Mouse (Mus musculus): ENCODE data around the gene Aldh1l1. TPM values are rescaled to one million over a fixed set of nuclear protein-coding genes. Genes with fewer than 3 reads are reported as not detected.
A peak's percentile ranks its signal among the peaks of the same experiment; 100 is the strongest.

Aldh1l1 gene
- polyA plus RNA-seq, 1 experiment from 2014 or later = 6.5 TPM

GRCm38 (mm10) chr6:90557829-90558693 is 71.8 kb downstream of the Aldh1l1 start:
- H3K4me1 ChIP-seq (ENCODE audit: control insufficient read depth, insufficient read depth, low read length) = peaks cover 3% of the 10 kb centered on the region; the same call in 1 of the 2 replicates
- no peaks in the 10 kb centered on the region for H3K9me3 ChIP-seq (replicated peaks; ENCODE audit: control insufficient read depth, low read length)
- no peak overlapping the region for H3K4me2 ChIP-seq (ENCODE audit: low read depth, low read length)
- H3K9ac ChIP-seq (ENCODE audit: low read length) = no peak overlapping the region
- no peak overlapping the region for H3K4me3 ChIP-seq (ENCODE audit: low read length)
- H3K36me3 ChIP-seq (ENCODE audit: control insufficient read depth, insufficient read depth) = no peaks in the 10 kb centered on the region
- H3K27ac ChIP-seq (ENCODE audit: low read length) = no peak overlapping the region
- 82% methylated on average over 6 of the region's 6 CpGs for WGBS
- H3K27me3 ChIP-seq (ENCODE audit: control insufficient read depth, insufficient read depth, low read length) = no peaks in the 10 kb centered on the region
- no peak for ATAC-seq (replicated peaks; ENCODE audit: extremely low read depth, insufficient read depth, low FRiP score)

DNA sequence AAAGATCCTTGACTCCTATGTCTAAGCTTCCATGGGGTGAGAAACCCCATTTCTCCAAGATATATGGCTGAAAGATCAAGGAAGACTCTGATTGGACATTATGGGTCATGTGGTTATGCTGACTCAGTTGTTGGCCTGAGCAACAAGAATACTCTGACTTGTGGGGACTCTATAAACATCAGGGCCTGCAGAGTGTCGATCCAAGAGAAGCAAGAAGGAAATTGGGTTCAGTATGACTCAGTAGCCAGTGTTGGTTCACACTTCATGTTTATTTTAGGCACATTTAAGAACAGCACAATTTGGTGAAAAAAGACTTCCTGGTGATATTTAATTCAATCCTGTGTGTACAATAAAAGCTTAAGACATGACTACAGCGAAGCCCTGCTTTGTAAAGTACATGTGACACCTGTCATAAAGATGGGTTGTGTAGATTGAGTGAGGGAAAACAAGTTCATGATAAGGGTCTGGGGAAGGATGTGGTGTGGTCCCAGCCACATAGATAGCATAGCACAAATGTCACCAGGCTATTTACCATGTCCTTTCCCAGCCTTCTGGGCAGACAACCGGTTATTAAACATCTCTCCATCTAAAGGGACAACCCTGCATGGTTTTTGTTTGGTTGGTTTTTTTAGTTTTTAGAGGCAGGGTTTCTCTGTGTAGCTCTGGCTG is 74.3 kb downstream of the Aldh1l1 start:
- Histone ChIP-seq H3K27me3 (ENCODE audit: control insufficient read depth, insufficient read depth, low read length) (no peaks in the 10 kb centered on the region), H3K4me2 (ENCODE audit: low read depth, low read length) (no peak overlapping the region), H3K9me3 (replicated peaks; ENCODE audit: control insufficient read depth, low read length) (no peaks in the 10 kb centered on the region), H3K4me1 (ENCODE audit: control insufficient read depth, insufficient read depth, low read length) (peaks cover 18% of the 10 kb centered on the region), H3K9ac (ENCODE audit: low read length) (no peak overlapping the region), H3K36me3 (ENCODE audit: control insufficient read depth, insufficient read depth) (no peaks in the 10 kb centered on the region), H3K27ac (ENCODE audit: low read length) (no peak overlapping the region), H3K4me3 (ENCODE audit: low read length) (no peak overlapping the region)
- WGBS = 62% methylated on average over 3 of the region's 3 CpGs
- no peak for ATAC-seq (replicated peaks; ENCODE audit: extremely low read depth, insufficient read depth, low FRiP score)

GRCm38 (mm10) chr6:90561234-90561781 is 75.1 kb downstream of the Aldh1l1 start:
- H3K9ac ChIP-seq (ENCODE audit: low read length) = no peak overlapping the region
- H3K27me3 ChIP-seq (ENCODE audit: control insufficient read depth, insufficient read depth, low read length) = no peaks in the 10 kb centered on the region
- H3K4me1 ChIP-seq (ENCODE audit: control insufficient read depth, insufficient read depth, low read length) = peaks cover 23% of the 10 kb centered on the region
- H3K9me3 ChIP-seq (replicated peaks; ENCODE audit: control insufficient read depth, low read length) = no peaks in the 10 kb centered on the region
- no peaks in the 10 kb centered on the region for H3K36me3 ChIP-seq (ENCODE audit: control insufficient read depth, insufficient read depth)
- H3K27ac ChIP-seq (ENCODE audit: low read length) = no peak overlapping the region
- WGBS = 31% methylated on average over 2 of the region's 2 CpGs
- ATAC-seq (replicated peaks; ENCODE audit: extremely low read depth, insufficient read depth, low FRiP score) = no peak
- H3K4me2 ChIP-seq (ENCODE audit: low read depth, low read length) = no peak overlapping the region
- no peak overlapping the region for H3K4me3 ChIP-seq (ENCODE audit: low read length)

- H3K9ac ChIP-seq (ENCODE audit: low read length) = no peak overlapping the region
- no peaks in the 10 kb centered on the region for H3K36me3 ChIP-seq (ENCODE audit: control insufficient read depth, insufficient read depth)
- H3K9me3 ChIP-seq (replicated peaks; ENCODE audit: control insufficient read depth, low read length) = no peaks in the 10 kb centered on the region
- peak overlapping the region; percentile 16; the same call in 1 of the 2 replicates for H3K27ac ChIP-seq (ENCODE audit: low read length)
- WGBS = 53% methylated on average over 9 of the region's 9 CpGs
- ATAC-seq (replicated peaks; ENCODE audit: extremely low read depth, insufficient read depth, low FRiP score) = no peak
- 0 out of 2 replicates have a peak, but pooled peaks cover 2% of the 10 kb centered on the region for H3K27me3 ChIP-seq (ENCODE audit: control insufficient read depth, insufficient read depth, low read length)
- H3K4me1 ChIP-seq (ENCODE audit: control insufficient read depth, insufficient read depth, low read length) = peaks cover 20% of the 10 kb centered on the region
- H3K4me3 ChIP-seq (ENCODE audit: low read length) = no peak overlapping the region
- no peak overlapping the region for H3K4me2 ChIP-seq (ENCODE audit: low read depth, low read length)
These were observed 78.0 kb downstream of the Aldh1l1 start for GRCm38 (mm10) chr6:90564240-90564639.

DNA sequence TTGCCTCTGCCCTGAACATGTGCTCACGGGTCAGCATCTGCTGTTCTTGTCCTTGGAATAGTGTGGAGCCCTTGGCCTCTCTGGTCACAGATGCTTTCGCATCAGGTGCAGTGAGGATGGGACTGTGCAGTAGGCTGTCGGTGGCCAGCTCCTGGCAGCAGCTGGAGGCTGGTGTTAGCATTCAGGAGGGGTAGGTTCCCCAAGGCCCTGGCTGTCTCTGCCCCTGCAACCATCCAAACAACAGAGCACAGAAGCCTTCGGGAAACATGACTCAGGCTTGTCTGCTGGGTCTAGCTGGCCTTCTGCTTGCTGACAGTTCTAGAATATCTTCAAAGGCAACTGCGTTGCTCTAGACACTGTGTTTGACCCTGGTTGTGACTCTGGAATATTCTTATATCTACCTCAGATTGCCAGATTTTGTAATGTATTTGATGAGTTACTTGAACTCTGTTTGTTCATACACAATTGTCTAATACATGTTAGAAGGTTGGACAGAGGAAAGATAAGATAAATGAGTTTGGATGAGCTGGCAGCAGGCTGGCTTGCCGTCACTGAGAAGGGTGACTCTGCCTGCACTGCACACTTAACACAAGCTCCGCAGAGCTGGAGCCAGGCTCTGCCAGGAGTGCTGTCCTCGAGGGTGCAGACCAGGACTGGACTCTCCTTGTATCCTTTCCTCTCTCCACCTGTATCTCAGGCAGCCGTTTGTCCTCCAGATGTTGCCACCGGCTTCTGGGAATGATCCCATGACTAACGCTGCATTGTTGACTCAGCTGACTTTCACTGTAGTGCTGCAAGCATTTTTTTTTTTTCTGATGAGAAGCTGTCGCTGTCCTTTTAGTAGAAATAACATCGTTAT is 79.4 kb downstream of the Aldh1l1 start:
- no peaks in the 10 kb centered on the region for H3K9me3 ChIP-seq (replicated peaks; ENCODE audit: control insufficient read depth, low read length)
- no peak overlapping the region for H3K4me3 ChIP-seq (ENCODE audit: low read length)
- 38% methylated on average over 13 of the region's 13 CpGs for WGBS
- H3K4me1 ChIP-seq (ENCODE audit: control insufficient read depth, insufficient read depth, low read length) = peaks cover 20% of the 10 kb centered on the region
- no peak overlapping the region for H3K27ac ChIP-seq (ENCODE audit: low read length)
- no peak for ATAC-seq (replicated peaks; ENCODE audit: extremely low read depth, insufficient read depth, low FRiP score)
- H3K4me2 ChIP-seq (ENCODE audit: low read depth, low read length) = no peak overlapping the region
- H3K36me3 ChIP-seq (ENCODE audit: control insufficient read depth, insufficient read depth) = no peaks in the 10 kb centered on the region
- H3K9ac ChIP-seq (ENCODE audit: low read length) = no peak overlapping the region
- H3K27me3 ChIP-seq (ENCODE audit: control insufficient read depth, insufficient read depth, low read length) = 0 out of 2 replicates have a peak, but pooled peaks cover 2% of the 10 kb centered on the region

DNA sequence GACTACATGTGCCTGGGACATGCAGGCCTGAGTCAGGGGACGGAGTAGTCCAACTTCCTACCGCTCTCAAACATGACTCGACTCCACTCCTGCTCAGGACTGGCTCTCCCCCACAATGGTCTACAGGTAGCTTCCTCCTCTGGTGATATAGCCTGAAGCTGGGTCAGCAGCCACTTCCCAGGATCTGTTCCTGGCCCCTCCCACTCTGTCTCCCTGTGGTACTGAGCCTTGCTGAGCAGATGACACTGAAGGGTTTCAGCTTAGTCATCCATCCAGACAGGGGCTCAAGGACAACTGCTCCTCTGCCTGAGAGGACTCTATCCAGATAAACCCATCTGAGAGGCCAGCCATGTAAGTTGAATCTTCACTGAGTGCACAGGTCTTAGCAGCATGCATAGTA is 81.3 kb downstream of the Aldh1l1 start:
- Histone ChIP-seq H3K4me3 (ENCODE audit: low read length) (no peak overlapping the region), H3K27me3 (ENCODE audit: control insufficient read depth, insufficient read depth, low read length) (0 out of 2 replicates have a peak, but pooled peaks cover 2% of the 10 kb centered on the region), H3K4me2 (ENCODE audit: low read depth, low read length) (no peak overlapping the region), H3K36me3 (ENCODE audit: control insufficient read depth, insufficient read depth) (no peaks in the 10 kb centered on the region), H3K27ac (ENCODE audit: low read length) (no peak overlapping the region), H3K9me3 (replicated peaks; ENCODE audit: control insufficient read depth, low read length) (no peaks in the 10 kb centered on the region), H3K4me1 (ENCODE audit: control insufficient read depth, insufficient read depth, low read length) (peaks cover 20% of the 10 kb centered on the region), H3K9ac (ENCODE audit: low read length) (no peak overlapping the region)
- WGBS = 89% methylated on average over 3 of the region's 3 CpGs
- ATAC-seq (replicated peaks; ENCODE audit: extremely low read depth, insufficient read depth, low FRiP score) = no peak

DNA sequence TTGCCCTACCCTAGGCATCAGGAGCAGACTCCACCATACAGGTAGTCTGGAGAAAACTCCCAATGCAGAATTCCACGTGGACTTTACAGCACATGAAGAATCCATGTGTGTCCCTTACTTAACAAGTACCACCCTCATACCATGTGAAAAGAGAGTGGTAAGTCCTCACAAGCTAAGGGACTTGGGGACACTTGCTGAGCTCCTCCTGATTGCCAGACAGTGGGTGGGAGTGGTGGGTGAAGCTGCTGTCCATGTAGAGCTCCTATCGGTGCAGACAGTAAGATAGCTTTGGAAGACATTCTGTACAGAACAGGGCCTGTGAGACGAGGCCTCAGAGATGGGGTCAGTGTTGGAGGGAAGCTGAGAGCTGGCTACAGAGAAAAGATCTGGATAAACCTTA is 81.7 kb downstream of the Aldh1l1 start:
- Histone ChIP-seq H3K9me3 (replicated peaks; ENCODE audit: control insufficient read depth, low read length) (no peaks in the 10 kb centered on the region), H3K36me3 (ENCODE audit: control insufficient read depth, insufficient read depth) (no peaks in the 10 kb centered on the region), H3K4me2 (ENCODE audit: low read depth, low read length) (no peak overlapping the region), H3K4me3 (ENCODE audit: low read length) (no peak overlapping the region), H3K9ac (ENCODE audit: low read length) (no peak overlapping the region), H3K27ac (ENCODE audit: low read length) (no peak overlapping the region), H3K4me1 (ENCODE audit: control insufficient read depth, insufficient read depth, low read length) (peaks cover 20% of the 10 kb centered on the region), H3K27me3 (ENCODE audit: control insufficient read depth, insufficient read depth, low read length) (0 out of 2 replicates have a peak, but pooled peaks cover 2% of the 10 kb centered on the region)
- WGBS = 67% methylated on average over 3 of the region's 3 CpGs
- no peak for ATAC-seq (replicated peaks; ENCODE audit: extremely low read depth, insufficient read depth, low FRiP score)

DNA sequence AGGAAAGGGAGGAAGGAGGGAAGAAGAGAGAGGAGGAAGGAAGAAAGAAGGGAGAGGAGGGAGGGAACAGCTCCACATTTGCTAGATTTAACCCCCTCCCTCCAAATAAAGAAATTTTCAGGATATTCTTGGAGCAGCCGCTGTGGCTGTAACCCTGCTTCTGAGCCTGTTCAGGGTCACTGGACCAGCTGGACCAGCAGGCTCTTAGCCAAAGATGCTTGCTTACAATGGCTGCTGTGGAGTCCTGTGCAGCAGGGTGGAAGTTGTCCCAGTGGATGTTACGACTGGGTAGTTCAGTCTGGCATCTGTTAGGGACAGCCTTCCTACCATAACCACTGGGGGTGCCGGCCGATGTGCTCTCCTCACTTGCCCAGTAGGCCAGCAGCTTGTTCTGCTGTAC is 82.5 kb downstream of the Aldh1l1 start:
- Histone ChIP-seq H3K4me1 (ENCODE audit: control insufficient read depth, insufficient read depth, low read length) (peaks cover 20% of the 10 kb centered on the region), H3K4me3 (ENCODE audit: low read length) (no peak overlapping the region), H3K27ac (ENCODE audit: low read length) (no peak overlapping the region), H3K9me3 (replicated peaks; ENCODE audit: control insufficient read depth, low read length) (no peaks in the 10 kb centered on the region), H3K27me3 (ENCODE audit: control insufficient read depth, insufficient read depth, low read length) (0 out of 2 replicates have a peak, but pooled peaks cover 2% of the 10 kb centered on the region), H3K4me2 (ENCODE audit: low read depth, low read length) (no peak overlapping the region), H3K9ac (ENCODE audit: low read length) (no peak overlapping the region), H3K36me3 (ENCODE audit: control insufficient read depth, insufficient read depth) (no peaks in the 10 kb centered on the region)
- 86% methylated on average over 4 of the region's 4 CpGs for WGBS
- ATAC-seq (replicated peaks; ENCODE audit: extremely low read depth, insufficient read depth, low FRiP score) = no peak

Data from heart, embryonic 16.5 days (tissue).